Mouse (Mus musculus) left cerebral cortex, adult 9 months (tissue): ENCODE measurements around the gene Cript.
A peak's percentile ranks its signal among the peaks of the same experiment; 100 is the strongest.
"Not testable (repeated sequence)": the region's sequence is repeated elsewhere in the genome, so short reads cannot be mapped to it uniquely, and the experiment has no call there.

Experiments
- DNase-seq, 2 experiments: peaks; one replicate each; pipeline ENCODE4 v3.0.0; 2022; ENCODE audit warnings: low spot score in 2 of 2

Cript gene

DNA sequence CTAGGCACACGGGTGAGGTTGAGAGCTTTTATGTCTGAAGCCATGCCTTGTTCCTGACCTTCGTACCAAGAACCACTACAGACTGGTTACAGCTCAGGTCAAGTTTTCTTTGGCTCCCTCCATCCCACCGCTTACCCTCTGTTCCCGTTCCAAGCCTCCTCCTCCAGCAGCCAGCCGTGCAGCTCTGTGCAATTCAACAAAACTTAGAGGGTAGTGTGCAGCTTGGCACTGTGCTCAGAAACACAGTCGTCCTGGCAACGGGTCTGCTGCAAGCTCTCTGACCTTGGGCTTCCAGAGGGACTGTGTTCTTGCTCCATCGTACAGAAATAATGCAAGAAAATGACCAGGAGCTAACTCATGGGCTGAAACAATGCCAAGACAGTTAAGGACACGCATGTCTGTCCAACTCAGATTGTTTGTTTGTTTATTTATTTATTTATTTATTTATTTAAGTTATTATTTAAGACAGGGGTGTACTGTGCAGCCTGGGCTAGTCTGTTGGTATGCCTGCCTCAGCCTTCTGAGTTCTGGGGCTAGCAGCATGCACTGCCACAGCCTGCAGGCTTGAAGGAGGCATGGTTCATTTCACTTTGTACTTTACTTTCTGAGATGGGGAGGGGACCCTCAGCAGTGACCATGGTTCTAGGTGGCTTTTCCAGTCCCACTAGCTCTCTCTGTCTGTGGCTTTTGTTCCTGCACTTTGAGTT is 25.3 kb downstream of the Cript start:
- DNase-seq = peak in 1 of 2 experiments; percentile 41

DNA sequence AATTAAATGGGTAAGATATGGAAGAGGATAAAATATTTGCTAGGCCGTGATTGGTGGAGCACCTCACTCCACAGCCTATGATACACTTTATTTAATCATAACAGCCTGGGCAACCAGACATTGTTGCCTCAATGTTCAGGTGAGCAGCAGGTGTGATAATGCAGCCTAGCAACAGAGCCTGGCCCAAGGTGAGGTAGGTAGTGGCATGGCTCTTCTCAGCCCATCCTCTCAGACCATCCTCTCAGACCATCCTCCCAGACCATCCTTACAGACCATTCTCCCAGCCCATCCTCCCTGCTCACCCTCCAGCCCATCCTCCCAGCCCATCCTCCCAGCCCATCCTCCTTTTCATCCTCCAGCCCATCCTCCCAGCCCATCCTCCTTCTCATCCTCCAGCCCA is 26.3 kb downstream of the Cript start:
- DNase-seq = no peak

DNA sequence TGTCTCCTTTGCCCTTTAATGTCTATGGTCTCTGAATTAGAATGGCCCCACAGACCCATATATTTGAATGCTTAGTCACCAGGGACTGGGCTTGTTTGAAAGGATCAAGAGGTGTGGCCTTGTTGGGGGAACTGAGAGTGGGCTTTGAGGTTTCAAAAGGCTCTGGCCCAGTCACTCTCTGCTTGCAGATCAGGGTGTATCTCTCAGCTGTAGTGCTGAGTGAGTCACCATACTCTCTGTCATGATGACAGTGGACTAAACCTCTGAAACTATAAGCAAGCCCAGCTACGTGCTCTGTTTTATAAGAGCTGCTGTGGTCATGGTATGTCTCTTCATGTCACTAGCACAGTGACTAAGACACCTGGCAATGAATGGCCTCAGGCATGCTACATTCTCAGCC is 27.1 kb downstream of the Cript start:
- no peak for DNase-seq

- no peak for DNase-seq
Observed at GRCm38 (mm10) chr17:87053921-87054320, 28.6 kb downstream of the Cript start.

DNA sequence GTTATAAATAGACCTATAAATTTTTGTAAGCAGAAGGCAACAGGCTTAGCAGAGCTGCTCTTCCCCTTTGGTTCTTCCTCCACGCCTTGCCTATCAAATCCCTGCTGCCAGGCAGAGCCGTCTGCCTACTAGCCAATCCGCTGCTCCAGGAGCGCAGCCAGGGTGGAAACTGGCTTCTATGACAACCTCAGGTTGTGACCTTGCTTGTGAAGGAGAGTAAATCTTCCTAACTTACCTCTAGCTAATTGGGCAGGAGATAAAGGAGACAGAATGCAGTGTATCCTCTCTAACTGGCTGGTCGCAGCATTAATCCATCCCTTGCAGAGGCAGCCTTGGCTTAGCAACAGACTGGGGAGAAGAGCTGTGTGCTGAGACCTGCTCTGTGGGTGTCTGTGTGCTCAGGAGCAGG is 29.7 kb downstream of the Cript start:
- peak; percentile 57 to 58 for DNase-seq

DNA sequence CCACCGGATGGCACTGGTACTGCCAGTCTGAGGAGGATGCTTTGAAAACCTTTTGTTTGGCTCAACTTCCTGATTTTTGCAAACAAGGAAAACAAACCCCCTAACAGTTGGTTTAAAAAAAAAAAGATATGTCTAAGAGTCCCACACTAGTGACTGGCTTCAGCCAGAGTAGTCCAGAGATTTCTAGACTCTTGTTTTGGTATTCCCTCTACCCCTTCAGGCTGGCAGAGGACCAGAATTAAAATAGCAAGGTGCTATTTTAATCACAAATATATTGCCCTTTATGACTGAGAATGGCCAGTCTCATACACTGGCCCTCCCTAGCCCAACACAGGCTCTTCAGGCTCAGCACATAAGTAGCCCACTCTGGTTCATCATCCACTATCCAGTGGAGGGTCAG is 30.3 kb downstream of the Cript start:
- no peak for DNase-seq

GRCm38 (mm10) chr17:87056761-87057160 is 31.4 kb downstream of the Cript start:
- no peak for DNase-seq

- no peak for DNase-seq
Observed at GRCm38 (mm10) chr17:87057486-87058266, 32.3 kb downstream of the Cript start.

DNA sequence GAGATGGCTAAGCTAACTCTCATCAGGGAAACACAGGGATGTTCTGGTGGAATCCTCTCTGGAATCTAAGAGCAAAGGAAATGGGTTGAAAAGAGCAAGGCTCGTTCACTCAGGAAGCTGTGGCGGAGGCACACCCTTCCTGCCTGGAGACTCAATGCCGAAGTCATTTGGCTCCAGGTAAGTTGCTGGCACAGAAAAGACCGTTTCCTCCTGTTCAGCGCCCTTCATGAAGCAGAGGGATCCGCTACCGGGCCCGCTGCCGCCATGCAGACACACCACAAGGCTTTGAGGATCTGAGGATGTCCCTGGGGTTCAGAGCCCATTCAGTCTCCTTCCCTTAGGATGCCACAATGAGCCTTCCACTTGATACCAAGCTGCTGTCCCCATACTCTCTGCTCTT is 37.3 kb downstream of the Cript start:
- no peak for DNase-seq

DNA sequence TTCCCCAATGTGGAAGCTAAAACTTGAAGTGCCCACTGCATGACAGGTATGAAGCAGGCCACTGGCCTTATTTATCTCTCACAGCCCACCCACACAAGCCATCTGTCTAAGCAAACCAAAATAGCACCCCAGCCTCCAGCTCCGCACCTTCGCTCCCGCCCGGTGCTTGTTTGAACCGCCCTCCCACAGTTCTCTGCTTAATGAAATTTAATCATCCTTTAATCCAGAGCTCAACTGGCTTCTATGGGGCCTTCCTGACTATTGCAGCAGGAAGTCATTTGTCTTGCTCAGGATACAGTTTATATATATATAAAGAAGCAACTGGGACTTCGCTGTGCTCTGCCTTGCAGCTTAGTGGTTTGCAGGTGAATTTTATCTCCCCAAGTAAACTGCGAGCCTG is 38.1 kb downstream of the Cript start:
- no peak for DNase-seq

GRCm38 (mm10) chr17:87063969-87064368 is 38.6 kb downstream of the Cript start:
- DNase-seq = no peak

GRCm38 (mm10) chr17:87068997-87069396 is 43.6 kb downstream of the Cript start:
- DNase-seq = no peak

GRCm38 (mm10) chr17:87072183-87072582 is 46.8 kb downstream of the Cript start:
- DNase-seq = not testable (repeated sequence)

DNA sequence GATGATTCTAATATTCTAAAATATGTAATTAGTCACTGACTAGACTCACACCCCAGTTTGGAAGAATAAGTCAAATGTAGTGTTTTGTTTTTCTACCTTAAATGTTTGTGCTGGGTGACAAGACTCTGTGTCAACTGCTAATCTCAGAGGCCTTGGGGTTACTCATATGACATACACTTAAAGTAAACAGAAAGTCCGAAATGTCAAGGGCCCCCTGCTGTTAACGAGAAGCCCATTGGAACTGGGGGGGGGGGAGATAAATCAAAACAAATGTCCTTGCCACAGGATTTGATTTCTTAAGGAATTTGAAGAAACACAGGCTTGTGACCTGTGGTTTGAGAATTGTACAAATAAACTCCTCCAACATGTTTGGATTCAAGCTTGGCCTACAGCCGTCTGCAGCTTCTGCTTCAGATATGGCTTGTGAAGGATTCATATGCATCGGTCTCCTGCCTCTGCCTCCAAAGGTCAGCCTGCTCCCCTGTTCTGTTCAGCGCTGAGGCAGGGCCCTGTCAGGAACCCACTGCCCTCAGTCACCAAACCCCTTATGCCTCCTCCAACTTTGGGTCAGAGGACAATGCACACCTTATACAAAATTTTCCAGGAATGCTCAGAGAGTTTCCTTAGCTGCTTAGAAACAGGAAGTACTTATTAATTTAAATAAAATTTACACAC is 47.6 kb downstream of the Cript start:
- DNase-seq = no peak

DNA sequence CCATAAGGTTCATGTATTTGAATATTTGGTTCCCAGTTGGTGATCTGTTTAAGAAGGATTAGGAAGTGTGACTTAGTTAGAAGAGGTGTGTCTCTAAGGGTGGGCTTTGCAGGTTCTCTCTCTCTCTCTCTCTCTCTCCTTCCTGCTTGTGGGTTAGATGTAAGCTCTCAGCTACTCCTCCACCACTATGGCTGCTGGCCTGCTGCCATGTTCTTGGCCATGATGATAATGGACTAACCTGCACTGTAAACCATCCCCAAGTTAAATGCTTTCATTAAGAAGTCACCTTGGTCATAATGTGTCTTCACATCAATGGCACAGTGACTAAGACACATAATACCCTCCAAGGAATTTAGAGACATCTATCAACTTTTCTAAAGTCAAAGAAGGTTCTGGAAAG is 48.1 kb downstream of the Cript start:
- DNase-seq = no peak

- not testable (repeated sequence) for DNase-seq
Observed at GRCm38 (mm10) chr17:87078217-87078616, 52.9 kb downstream of the Cript start.

DNA sequence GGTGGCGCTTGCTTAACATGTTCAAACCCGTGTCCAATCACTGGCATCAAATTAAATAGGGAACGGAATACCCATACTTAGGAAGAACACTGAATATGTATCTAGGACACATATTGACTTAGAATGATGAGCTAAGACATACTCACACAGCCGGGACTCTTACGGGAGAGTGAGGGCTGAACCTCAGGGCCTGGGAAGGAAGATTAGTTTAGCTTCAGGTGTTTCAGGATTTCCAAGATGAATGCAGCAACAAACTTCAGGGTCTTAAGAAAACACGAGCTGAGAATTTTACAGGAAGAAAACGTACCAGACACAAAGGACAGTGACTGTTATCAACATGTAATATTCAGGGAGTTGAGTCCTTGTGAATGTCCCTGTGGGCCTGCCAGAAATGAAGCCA is 55.4 kb downstream of the Cript start:
- DNase-seq = no peak

DNA sequence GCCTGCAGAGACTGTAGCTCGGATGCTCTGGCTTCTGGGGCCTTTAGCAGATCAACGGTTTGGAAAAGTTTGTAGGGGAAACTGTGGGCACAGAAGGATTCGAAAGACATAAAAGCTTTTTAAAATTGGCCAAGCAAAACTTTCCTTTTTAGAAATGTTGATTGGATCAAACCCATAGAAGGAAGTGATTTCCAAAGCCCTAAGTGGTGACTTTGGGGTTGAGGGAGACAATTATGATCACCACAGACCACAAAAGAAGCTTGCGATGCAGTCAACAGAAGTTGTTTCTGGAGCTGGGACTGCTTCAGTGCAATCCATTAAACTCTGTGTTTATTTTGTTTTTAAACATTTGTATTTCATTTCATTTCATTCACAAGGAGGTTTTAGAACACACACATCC is 57.2 kb downstream of the Cript start:
- DNase-seq = no peak

GRCm38 (mm10) chr17:87083671-87084070 is 58.3 kb downstream of the Cript start:
- no peak for DNase-seq
